Mouse (Mus musculus): ENCODE results near the gene Fbxl19. TPM values are rescaled to one million over a fixed set of nuclear protein-coding genes. Genes with fewer than 3 reads are reported as not detected.

Fbxl19 gene
- 0.71 TPM for polyA plus RNA-seq (2017; shearing (Covaris generic))

GRCm38 (mm10) chr7:127744366-127745045 lies at the start of gene Fbxl19:
TSS of gene Fbxl19 (plus strand) at chr7:127744543.

DNA sequence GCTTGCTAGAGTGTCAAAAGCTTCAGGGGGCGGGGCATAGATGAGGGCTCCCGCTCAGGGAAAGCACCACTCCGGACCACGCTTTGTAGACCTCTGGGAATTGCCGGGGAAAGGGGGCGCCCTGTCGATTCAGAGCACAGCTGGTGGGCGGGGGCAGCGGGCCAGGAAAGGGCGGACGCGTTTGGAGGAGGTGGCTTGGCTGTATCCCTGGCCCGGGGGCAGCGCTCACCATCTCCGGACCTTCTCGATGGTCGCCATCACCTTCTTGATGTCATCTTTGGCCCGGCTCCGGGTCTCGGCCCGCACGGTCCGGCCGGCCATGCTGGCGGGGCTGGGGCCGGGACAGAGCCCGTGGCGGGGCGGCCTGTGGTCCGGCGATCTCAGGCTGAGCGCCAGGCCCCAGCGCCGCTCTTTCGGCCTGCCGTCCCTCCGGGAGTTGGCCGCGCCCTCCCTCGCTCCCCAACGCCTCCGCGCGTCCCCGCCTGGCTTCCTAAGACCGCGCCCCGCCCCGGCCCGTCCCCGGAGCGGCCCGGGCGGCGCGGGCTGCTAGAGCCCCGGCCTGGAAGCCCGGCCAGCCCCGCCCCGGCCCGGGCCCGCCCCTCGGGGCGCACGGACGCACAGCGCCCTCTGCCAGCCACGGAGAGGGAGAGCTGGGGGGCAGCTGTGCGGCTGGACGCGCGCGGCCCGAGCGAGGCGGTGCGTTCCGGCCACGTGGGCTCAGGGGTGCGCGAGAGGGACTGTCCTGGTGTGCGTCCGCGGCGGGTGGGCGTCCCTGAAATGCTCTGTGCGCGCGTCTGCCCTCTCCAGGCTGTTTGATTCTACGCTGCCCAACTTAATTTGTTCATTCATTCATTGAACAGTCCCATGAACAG lies 35.9 kb upstream of the Fbxl19 start, which contains the start of gene Bcl7c:
Gene Bcl7c (minus strand): TSS at position 727 of the 872 bp plus-strand sequence.

DNA sequence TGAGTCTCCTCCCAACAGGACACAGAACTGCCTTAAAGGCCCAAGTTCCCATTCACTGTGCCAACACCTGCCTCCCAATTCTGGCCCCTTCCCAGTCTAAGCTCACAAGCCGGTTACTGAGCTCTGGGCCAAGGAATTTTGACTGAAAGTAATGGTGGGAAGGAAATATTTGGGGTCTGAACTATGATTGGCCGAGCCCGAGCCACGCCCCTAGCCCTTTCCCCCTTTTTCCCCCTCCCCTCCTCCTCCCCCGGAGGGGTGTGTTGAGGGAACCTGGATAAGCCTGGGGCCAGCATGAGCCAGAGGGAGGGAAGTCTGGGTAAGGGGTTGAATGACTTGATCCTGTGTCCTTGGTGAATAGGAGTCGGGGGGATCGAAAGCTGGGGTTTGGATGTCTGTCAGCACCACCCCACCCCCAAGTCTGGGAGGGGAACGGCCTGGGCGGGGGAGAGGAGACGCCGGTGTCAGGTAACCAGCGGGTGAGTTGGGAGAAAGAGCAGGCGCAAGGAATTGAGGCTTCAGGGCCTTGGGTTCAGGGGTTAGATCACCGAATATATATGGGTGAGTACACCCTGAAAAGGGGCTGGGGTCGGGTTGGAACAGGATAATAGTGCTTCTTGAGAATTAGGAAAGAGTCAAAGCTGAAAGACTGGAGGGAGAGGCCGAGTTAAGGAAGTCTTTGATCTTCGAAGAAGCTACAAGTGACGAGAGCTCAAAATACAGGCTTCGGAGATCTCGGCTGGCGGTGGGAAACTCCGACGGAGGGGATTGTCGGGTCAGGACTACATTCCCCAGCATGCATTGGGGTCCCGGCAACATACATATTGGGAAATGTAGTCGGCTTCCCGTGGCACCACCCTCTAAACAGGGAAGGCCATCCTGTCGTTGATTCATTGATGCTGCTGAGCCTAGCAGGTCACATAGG lies 31.6 kb upstream of the Fbxl19 start, which contains the start of gene Ctf1:
Gene Ctf1 (plus strand): TSS at position 276 of the 925 bp plus-strand sequence.

GRCm38 (mm10) chr7:127732066-127732465 lies 12.3 kb upstream of the Fbxl19 start, which contains the start of gene Ctf2:
TSS of gene Ctf2 (minus strand) at chr7:127732166.

DNA sequence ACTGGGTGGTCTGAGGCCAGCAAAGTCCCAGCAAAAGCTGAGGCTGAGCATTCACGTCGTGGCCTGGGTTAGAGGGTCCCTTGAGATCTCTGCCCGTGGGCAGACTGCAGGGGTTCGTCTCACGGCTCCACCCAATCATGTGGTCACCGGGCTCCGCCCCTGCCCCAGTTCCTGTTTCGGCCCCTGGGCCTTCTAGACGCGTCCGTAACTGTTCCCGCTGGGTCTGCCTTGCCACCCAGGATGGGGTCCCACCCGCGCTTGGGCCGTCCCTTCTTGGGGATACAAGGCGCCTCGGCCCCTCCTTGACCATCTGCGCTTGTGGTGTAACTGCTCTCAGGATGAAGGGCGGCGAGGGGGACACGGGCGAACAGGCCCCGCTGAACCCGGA lies 25.3 kb downstream of the Fbxl19 start, which contains the start of gene Orai3:
Gene Orai3 (plus strand): TSS at position 165 of the 388 bp plus-strand sequence.

GRCm38 (mm10) chr7:127776426-127776825 lies 32.1 kb downstream of the Fbxl19 start, which contains the start of gene Setd1a:
TSS of gene Setd1a (plus strand) at chr7:127776670.

GRCm38 (mm10) chr7:127785308-127785707 lies 41.0 kb downstream of the Fbxl19 start, which contains the start of gene Gm49388:
TSS of gene Gm49388 (plus strand) at chr7:127785608.

GRCm38 (mm10) chr7:127800435-127801009 lies 56.2 kb downstream of the Fbxl19 start, which contains the start of gene Hsd3b7:
TSS of gene Hsd3b7 (plus strand) at chr7:127800604.

Other genes with a start within 250 kb of the Fbxl19 start
- 93.5 TPM for gene Srcap, start 232.6 kb upstream of the Fbxl19 start, polyA plus RNA-seq (2017; shearing (Covaris generic))
- gene Gm42715, start 225.0 kb upstream of the Fbxl19 start, polyA plus RNA-seq (2017; shearing (Covaris generic)) = 4.3 TPM
- 10.3 TPM for gene Tmem265, start 183.2 kb upstream of the Fbxl19 start, polyA plus RNA-seq (2017; shearing (Covaris generic))
- 82.7 TPM for gene Phkg2, start 171.2 kb upstream of the Fbxl19 start, polyA plus RNA-seq (2017; shearing (Covaris generic))
- gene Ccdc189, start 155.9 kb upstream of the Fbxl19 start, polyA plus RNA-seq (2017; shearing (Covaris generic)) = 0.39 TPM
- gene Rnf40, start 155.8 kb upstream of the Fbxl19 start, polyA plus RNA-seq (2017; shearing (Covaris generic)) = 108 TPM
- 1.7 TPM for gene Zfp629, start 128.7 kb upstream of the Fbxl19 start, polyA plus RNA-seq (2017; shearing (Covaris generic))
- 59.3 TPM for gene Bcl7c, start 35.6 kb upstream of the Fbxl19 start, polyA plus RNA-seq (2017; shearing (Covaris generic))
- gene Ctf1, start 31.8 kb upstream of the Fbxl19 start, polyA plus RNA-seq (2017; shearing (Covaris generic)) = not detected
- not detected for gene Ctf2, start 12.4 kb upstream of the Fbxl19 start, polyA plus RNA-seq (2017; shearing (Covaris generic))
- gene Orai3, start 25.3 kb downstream of the Fbxl19 start, polyA plus RNA-seq (2017; shearing (Covaris generic)) = 10.5 TPM
- 7.5 TPM for gene Setd1a, start 32.1 kb downstream of the Fbxl19 start, polyA plus RNA-seq (2017; shearing (Covaris generic))
- not detected for gene Gm49388, start 41.1 kb downstream of the Fbxl19 start, polyA plus RNA-seq (2017; shearing (Covaris generic))
- 0.79 TPM for gene Hsd3b7, start 56.1 kb downstream of the Fbxl19 start, polyA plus RNA-seq (2017; shearing (Covaris generic))
- 111 TPM for gene Stx4a, start 79.8 kb downstream of the Fbxl19 start, polyA plus RNA-seq (2017; shearing (Covaris generic))
- 0.41 TPM for gene Stx1b, start 80.0 kb downstream of the Fbxl19 start, polyA plus RNA-seq (2017; shearing (Covaris generic))
- gene Zfp646, start 131.7 kb downstream of the Fbxl19 start, polyA plus RNA-seq (2017; shearing (Covaris generic)) = 25.8 TPM
- 9.0 TPM for gene Zfp668, start 132.3 kb downstream of the Fbxl19 start, polyA plus RNA-seq (2017; shearing (Covaris generic))
- 0.51 TPM for gene Prss53, start 146.4 kb downstream of the Fbxl19 start, polyA plus RNA-seq (2017; shearing (Covaris generic))
- gene Gm21974, start 150.9 kb downstream of the Fbxl19 start, polyA plus RNA-seq (2017; shearing (Covaris generic)) = not detected
- gene Vkorc1, start 151.1 kb downstream of the Fbxl19 start, polyA plus RNA-seq (2017; shearing (Covaris generic)) = 47.2 TPM
- gene Bckdk, start 159.5 kb downstream of the Fbxl19 start, polyA plus RNA-seq (2017; shearing (Covaris generic)) = 39.1 TPM
- gene Kat8, start 168.0 kb downstream of the Fbxl19 start, polyA plus RNA-seq (2017; shearing (Covaris generic)) = 32.7 TPM
- gene Prss8, start 185.6 kb downstream of the Fbxl19 start, polyA plus RNA-seq (2017; shearing (Covaris generic)) = not detected
- gene Prss36, start 202.2 kb downstream of the Fbxl19 start, polyA plus RNA-seq (2017; shearing (Covaris generic)) = 1.7 TPM
- 253 TPM for gene Fus, start 222.9 kb downstream of the Fbxl19 start, polyA plus RNA-seq (2017; shearing (Covaris generic))
- 95.9 TPM for gene Pycard, start 249.3 kb downstream of the Fbxl19 start, polyA plus RNA-seq (2017; shearing (Covaris generic))